Mouse (Mus musculus) right cerebral cortex, postnatal 10 days (tissue): ENCODE measurements around the gene Zmym4.
A peak's percentile ranks its signal among the peaks of the same experiment; 100 is the strongest.
"Not testable (repeated sequence)": the region's sequence is repeated elsewhere in the genome, so short reads cannot be mapped to it uniquely, and the experiment has no call there.

Experiments
- DNase-seq, 2 experiments: peaks; one replicate each; pipeline ENCODE4 v3.0.0; 2021; ENCODE audit warnings: low spot score in 2 of 2

Zmym4 gene

GRCm38 (mm10) chr4:126967864-126968821 lies at the start of gene Zmym4:
Gene Zmym4, minus strand, starts transcription at chr4:126968135.
- peak; percentile 98 for DNase-seq

GRCm38 (mm10) chr4:127016366-127016765 lies 48.4 kb upstream of the Zmym4 start:
- no peak for DNase-seq

DNA sequence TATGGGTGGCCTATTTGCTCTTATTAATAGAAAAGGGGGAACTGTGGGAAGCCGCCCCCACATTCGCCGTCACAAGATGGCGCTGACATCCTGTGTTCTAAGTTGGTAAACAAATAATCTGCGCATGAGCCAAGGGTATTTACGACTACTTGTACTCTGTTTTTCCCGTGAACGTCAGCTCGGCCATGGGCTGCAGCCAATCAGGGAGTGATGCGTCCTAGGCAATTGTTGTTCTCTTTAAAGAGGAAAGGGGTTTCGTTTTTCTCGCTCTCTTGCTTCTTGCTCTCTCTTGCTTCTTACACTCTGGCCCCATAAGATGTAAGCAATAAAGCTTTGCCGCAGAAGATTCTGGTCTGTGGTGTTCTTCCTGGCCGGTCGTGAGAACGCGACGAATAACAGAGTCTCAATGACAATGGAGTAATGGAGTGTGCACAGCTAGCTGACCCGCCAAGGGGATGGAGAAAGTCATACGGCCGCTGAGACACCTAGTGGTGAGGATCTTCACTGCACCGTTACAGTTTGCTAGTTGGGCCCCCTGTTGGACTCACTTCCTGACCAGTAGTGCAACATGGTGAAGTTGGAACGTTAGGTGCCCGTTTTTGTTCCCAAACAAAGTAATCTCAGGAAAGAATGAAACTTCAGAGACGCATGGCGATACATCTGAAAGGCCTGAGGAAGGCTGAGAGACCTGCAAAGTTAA lies 47.5 kb upstream of the Zmym4 start:
- peak; percentile 87 to 90 for DNase-seq

GRCm38 (mm10) chr4:127005113-127005936 lies 37.4 kb upstream of the Zmym4 start:
- peak; percentile 87 to 88 for DNase-seq

DNA sequence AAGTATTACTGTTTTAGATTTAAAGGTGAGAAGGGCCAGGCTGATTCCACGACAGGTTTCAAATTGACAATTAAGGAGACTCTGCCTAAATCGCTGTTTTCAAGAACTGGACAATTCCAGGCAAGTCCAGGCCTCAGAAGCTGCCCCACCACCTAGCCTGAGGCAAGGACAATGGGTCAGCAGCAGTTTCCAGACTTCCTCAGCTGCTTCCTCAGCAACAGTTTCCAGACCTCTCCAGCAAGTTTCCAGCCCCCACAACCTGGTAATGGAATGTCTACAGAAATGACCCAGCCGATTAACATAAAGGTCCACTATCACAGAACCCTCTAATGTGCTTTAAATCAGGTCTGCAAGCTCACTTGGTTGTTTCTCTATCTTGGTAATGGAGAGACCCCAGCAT lies 36.4 kb upstream of the Zmym4 start:
- DNase-seq = no peak

GRCm38 (mm10) chr4:127000601-127001105 lies 32.7 kb upstream of the Zmym4 start:
- no peak for DNase-seq

GRCm38 (mm10) chr4:126999372-126999771 lies 31.4 kb upstream of the Zmym4 start:
- not testable (repeated sequence) for DNase-seq

GRCm38 (mm10) chr4:126992356-126992755 lies 24.4 kb upstream of the Zmym4 start:
- DNase-seq = no peak

GRCm38 (mm10) chr4:126990553-126990952 lies 22.6 kb upstream of the Zmym4 start:
- DNase-seq = no peak

- no peak for DNase-seq
These were observed 20.6 kb upstream of the Zmym4 start for GRCm38 (mm10) chr4:126988503-126988902.

DNA sequence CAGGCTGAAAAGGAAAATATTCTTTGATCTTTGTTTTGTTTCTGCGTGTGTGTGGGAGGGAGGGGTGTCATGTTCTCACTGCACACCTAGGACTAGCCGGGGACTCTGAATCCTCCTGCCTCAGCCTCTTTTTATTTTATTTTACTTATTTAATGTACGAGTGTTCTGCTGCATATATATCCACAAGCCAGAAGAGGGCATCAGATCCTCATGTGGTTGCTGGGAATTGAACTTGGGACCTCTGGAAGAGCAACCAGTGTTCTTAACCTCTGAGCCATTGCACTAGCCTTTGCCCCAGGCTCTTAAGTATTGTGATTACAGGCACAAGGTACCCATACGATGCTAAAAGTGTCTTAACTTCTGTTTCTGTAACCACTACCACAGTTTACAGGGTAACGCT lies 18.8 kb upstream of the Zmym4 start:
- no peak for DNase-seq

GRCm38 (mm10) chr4:126983736-126984525 lies 16.0 kb upstream of the Zmym4 start:
- DNase-seq = not testable (repeated sequence)

DNA sequence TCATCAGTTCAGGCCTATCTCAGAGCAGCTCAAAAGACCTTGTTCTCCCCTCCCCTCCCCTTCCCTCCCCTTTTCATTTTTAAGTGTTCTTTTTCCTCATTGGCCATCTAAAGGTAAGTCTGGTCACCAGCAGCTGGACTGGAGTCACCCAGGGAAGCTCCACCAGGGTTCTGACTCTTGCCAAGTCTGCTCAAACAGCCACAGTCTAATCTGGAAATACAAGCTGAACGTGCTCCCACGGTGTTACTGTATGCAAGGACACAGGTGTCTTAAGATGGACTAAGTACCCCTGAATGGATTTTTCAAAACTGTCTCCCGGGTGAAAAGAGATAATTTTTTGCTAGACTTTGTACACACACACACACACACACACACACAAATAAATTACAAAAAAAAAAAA lies 15.4 kb upstream of the Zmym4 start:
- DNase-seq = no peak

- no peak for DNase-seq
These were observed 10.8 kb upstream of the Zmym4 start for GRCm38 (mm10) chr4:126978706-126979105.

GRCm38 (mm10) chr4:126977467-126977866 lies 9.5 kb upstream of the Zmym4 start:
- peak in 1 of 2 experiments; percentile 49 for DNase-seq

GRCm38 (mm10) chr4:126967241-126967863 lies 583 bp downstream of the Zmym4 start:
- DNase-seq = peak; percentile 33 to 44

DNA sequence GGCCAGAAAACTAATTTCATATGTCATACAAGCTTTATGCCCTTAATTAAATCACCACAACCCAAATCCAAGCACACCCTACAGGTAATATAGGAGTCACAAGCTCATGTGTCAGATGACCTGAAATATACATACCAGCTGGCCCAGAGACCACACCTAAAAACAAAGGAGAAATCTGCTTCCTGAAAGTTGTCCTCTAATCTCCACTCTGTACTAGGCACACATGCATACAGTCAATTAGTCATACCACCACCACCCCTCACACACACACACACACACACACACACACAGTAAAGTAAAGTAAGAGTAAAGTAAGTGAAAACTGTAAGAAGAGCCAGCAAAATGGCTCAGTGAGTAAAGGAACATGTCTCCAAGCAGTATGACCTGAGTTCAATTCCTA lies 9.3 kb downstream of the Zmym4 start:
- no peak for DNase-seq

DNA sequence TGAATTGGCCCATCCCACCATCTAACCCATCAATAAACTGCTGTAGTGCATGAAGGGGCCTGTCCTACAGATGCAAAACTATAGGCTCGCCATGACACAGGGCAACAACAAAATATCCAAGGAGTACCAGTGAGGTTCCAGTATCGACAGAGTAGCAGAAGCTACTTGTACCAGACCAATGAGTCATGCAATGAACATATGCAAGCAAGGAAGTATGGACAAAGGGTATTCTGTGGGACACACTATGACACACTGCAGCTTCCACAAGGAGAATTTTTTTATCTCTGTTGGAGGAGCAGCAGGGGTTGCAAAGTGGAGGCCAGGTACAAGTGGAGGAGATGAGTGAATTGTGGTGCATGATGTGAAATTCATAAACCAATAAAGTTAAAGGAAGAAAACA lies 9.7 kb downstream of the Zmym4 start:
- no peak for DNase-seq

DNA sequence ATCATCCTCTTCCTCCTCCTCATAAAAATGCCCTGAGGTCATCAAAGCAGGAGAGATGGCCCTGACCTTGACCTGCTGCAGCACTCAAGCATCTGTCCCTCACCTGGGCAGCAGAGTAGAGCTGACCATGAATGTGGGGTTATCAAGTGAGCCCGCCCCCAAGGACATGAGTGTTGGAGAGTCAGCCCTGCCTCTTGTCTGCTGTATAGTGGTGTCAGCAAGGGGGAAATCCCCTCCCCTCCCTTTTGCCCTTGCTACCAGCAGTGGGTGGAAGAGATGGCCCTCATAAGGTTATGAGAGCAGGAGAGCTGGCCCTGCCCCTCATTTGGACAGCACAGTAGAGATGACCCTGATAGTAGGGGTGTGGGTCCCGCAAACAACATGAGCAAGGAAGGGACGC lies 10.5 kb downstream of the Zmym4 start:
- no peak for DNase-seq

- DNase-seq = not testable (repeated sequence)
These were observed 17.1 kb downstream of the Zmym4 start for GRCm38 (mm10) chr4:126950801-126951200.
